Mouse (Mus musculus) ovary, postnatal 14 days (tissue): ENCODE measurements around the gene Lyl1.

Experiments used
- DNase-seq: peaks from one replicate; pipeline ENCODE4 v3.0.0; 2022; ENCODE audit warnings: low spot score

Lyl1 gene

GRCm38 (mm10) chr8:84722850-84723570 is 21.8 kb downstream of the Lyl1 start, which contains the start of gene G430095P16Rik:
G430095P16Rik (plus strand) TSS chr8:84723007.
- DNase-seq, result peak; percentile 74

- DNase-seq, result no peak
These were observed 22.3 kb downstream of the Lyl1 start for GRCm38 (mm10) chr8:84723571-84723900.

- no peak for DNase-seq
These were observed 23.4 kb downstream of the Lyl1 start for GRCm38 (mm10) chr8:84724683-84725082.

- DNase-seq, result no peak
These were observed 24.1 kb downstream of the Lyl1 start for GRCm38 (mm10) chr8:84725246-84725940.

GRCm38 (mm10) chr8:84725941-84726259 is 24.6 kb downstream of the Lyl1 start:
- DNase-seq, result no peak

- DNase-seq, result no peak
These were observed 27.2 kb downstream of the Lyl1 start for GRCm38 (mm10) chr8:84728474-84728873.

- DNase-seq, result no peak
These were observed 28.7 kb downstream of the Lyl1 start for GRCm38 (mm10) chr8:84729921-84730362.

GRCm38 (mm10) chr8:84730541-84731370 is 29.5 kb downstream of the Lyl1 start:
- DNase-seq, result no peak

GRCm38 (mm10) chr8:84731371-84732177 is 30.3 kb downstream of the Lyl1 start:
- DNase-seq, result no peak

GRCm38 (mm10) chr8:84732545-84732944 is 31.3 kb downstream of the Lyl1 start:
- DNase-seq, result no peak

- no peak for DNase-seq
These were observed 31.7 kb downstream of the Lyl1 start for GRCm38 (mm10) chr8:84732996-84733395.

- no peak for DNase-seq
These were observed 32.7 kb downstream of the Lyl1 start for GRCm38 (mm10) chr8:84733959-84734358.

- no peak for DNase-seq
These were observed 33.4 kb downstream of the Lyl1 start for GRCm38 (mm10) chr8:84734680-84735079.

GRCm38 (mm10) chr8:84735597-84735996 is 34.3 kb downstream of the Lyl1 start:
- no peak for DNase-seq

GRCm38 (mm10) chr8:84736521-84736920 is 35.3 kb downstream of the Lyl1 start:
- DNase-seq, result no peak

- no peak for DNase-seq
These were observed 36.4 kb downstream of the Lyl1 start for GRCm38 (mm10) chr8:84737608-84738007.

GRCm38 (mm10) chr8:84738266-84738665 is 37.0 kb downstream of the Lyl1 start:
- DNase-seq, result no peak

- DNase-seq, result no peak
These were observed 37.6 kb downstream of the Lyl1 start for GRCm38 (mm10) chr8:84738715-84739400.

- no peak for DNase-seq
These were observed 38.1 kb downstream of the Lyl1 start for GRCm38 (mm10) chr8:84739401-84739742.

- DNase-seq, result no peak
These were observed 39.9 kb downstream of the Lyl1 start for GRCm38 (mm10) chr8:84740895-84741843.
